Mouse (Mus musculus) CH12.LX (cell line): ENCODE measurements around the gene Elavl4. TPM values are rescaled to one million over a fixed set of nuclear protein-coding genes. Genes with fewer than 3 reads are reported as not detected.

ENCODE experiments used
- DNase-seq: peaks from one replicate; pipeline ENCODE4 v3.0.0-alpha.2; 2013; ENCODE audit errors: extremely low read depth
- H3K27ac ChIP-seq: 2 replicates; pipeline ENCODE4 v1.5.1; 2012; ENCODE audit warnings: low read depth, mild to moderate bottlenecking, control low read depth, moderate library complexity; ENCODE audit not compliant: insufficient read depth
- H3K27me3 ChIP-seq: replicated peaks from 2 replicates; pipeline ENCODE3; 2012; ENCODE audit warnings: inconsistent platforms
- H3K36me3 ChIP-seq, 2 experiments: replicated peaks in 1 of 2; 2 replicates each; pipeline versions ENCODE3 to v1.6.1; 2012; ENCODE audit warnings: inconsistent platforms in 1 of 2, low read length in 1 of 2, mild to moderate bottlenecking in 1 of 2, mixed read lengths in 1 of 2, moderate library complexity in 1 of 2; ENCODE audit not compliant: control insufficient read depth in 1 of 2, insufficient read depth in 1 of 2
- H3K4me1 ChIP-seq, 2 experiments: 2 replicates each; pipeline ENCODE4 v1.6.1; 2012; ENCODE audit warnings: inconsistent platforms in 1 of 2, moderate library complexity in 1 of 2; ENCODE audit not compliant: insufficient read depth in 2 of 2, control insufficient read depth in 1 of 2
- H3K4me2 ChIP-seq: 2 replicates; pipeline ENCODE4 v1.6.1; 2012; ENCODE audit warnings: low read depth, mild to moderate bottlenecking, control low read depth; ENCODE audit not compliant: poor library complexity, insufficient read depth, severe bottlenecking
- H3K4me3 ChIP-seq, 3 experiments: fragments of 150-350 bp in 1 of 3; sonication (generic) in 1 of 3; replicated peaks in 1 of 3; 2 replicates each; pipeline versions ENCODE3 to v1.5.1; 2011 to 2012; ENCODE audit warnings: low read depth in 2 of 3, low read length in 2 of 3, mild to moderate bottlenecking in 2 of 3, moderate library complexity in 2 of 3, control low read depth in 1 of 3, improper control_type of control experiment in 1 of 3, inconsistent platforms in 1 of 3, mixed read lengths in 1 of 3; ENCODE audit not compliant: poor library complexity in 1 of 3
- H3K79me2 ChIP-seq: replicated peaks from 2 replicates; pipeline ENCODE4 v1.6.1; 2012; ENCODE audit warnings: mild to moderate bottlenecking, moderate library complexity; ENCODE audit not compliant: control insufficient read depth, poor library complexity, insufficient read depth, severe bottlenecking; ENCODE audit errors: extremely low read depth
- H3K9ac ChIP-seq: 2 replicates; pipeline ENCODE4 v1.6.1; 2012; ENCODE audit warnings: low read depth, mild to moderate bottlenecking, control low read depth, moderate library complexity; ENCODE audit not compliant: insufficient read depth
- H3K9me3 ChIP-seq: replicated peaks from 2 replicates; pipeline ENCODE3; 2012; ENCODE audit warnings: low read length, inconsistent platforms, mixed read lengths
- CHD2 ChIP-seq: IDR thresholded peaks from 2 replicates; pipeline ENCODE4 v1.6.1; 2011; ENCODE audit warnings: low read length, improper control_type of control experiment
- CTCF ChIP-seq, 2 experiments: IDR thresholded peaks in 1 of 2; conservative IDR thresholded peaks in 1 of 2; 2 replicates each; pipeline ENCODE4 v1.5.1; 2011 to 2012; ENCODE audit warnings: low read depth in 2 of 2, low read length in 2 of 2, improper control_type of control experiment in 1 of 2, inconsistent platforms in 1 of 2, mild to moderate bottlenecking in 1 of 2, moderate library complexity in 1 of 2
- ELF1 ChIP-seq: IDR thresholded peaks from 2 replicates; pipeline ENCODE4 v1.6.1; 2014; ENCODE audit warnings: low read depth, mild to moderate bottlenecking, inconsistent platforms, low read length, improper control_type of control experiment
- IRF4 ChIP-seq: IDR thresholded peaks from 2 replicates; pipeline ENCODE4 v1.6.1; 2014; ENCODE audit warnings: low read depth, mild to moderate bottlenecking, inconsistent platforms, low read length, improper control_type of control experiment
- POLR2AphosphoS2 ChIP-seq: IDR thresholded peaks from 2 replicates; pipeline ENCODE4 v1.6.1; 2011; ENCODE audit warnings: low read depth, low read length, improper control_type of control experiment
- TBP ChIP-seq: conservative IDR thresholded peaks from 2 replicates; pipeline ENCODE4 v1.6.1; 2011; ENCODE audit warnings: low read depth, low read length, improper control_type of control experiment
- TCF12 ChIP-seq: IDR thresholded peaks from 2 replicates; pipeline ENCODE4 v1.6.1; 2014; ENCODE audit warnings: low read depth, mild to moderate bottlenecking, inconsistent platforms, low read length, improper control_type of control experiment
- UBTF ChIP-seq: IDR thresholded peaks from 2 replicates; pipeline ENCODE4 v1.6.1; 2012; ENCODE audit warnings: low read depth, mild to moderate bottlenecking, inconsistent platforms, low read length, improper control_type of control experiment, moderate library complexity
- USF1 ChIP-seq: IDR thresholded peaks from 2 replicates; pipeline ENCODE4 v1.6.1; 2014; ENCODE audit warnings: low read depth, mild to moderate bottlenecking, inconsistent platforms, low read length, improper control_type of control experiment
- USF2 ChIP-seq: conservative IDR thresholded peaks from 2 replicates; pipeline ENCODE4 v1.6.1; 2011; ENCODE audit warnings: low read depth, low read length, improper control_type of control experiment
- ZC3H11A ChIP-seq: IDR thresholded peaks from 2 replicates; pipeline ENCODE4 v1.6.1; 2012; ENCODE audit warnings: low read depth, mild to moderate bottlenecking, inconsistent platforms, low read length, improper control_type of control experiment
- ZKSCAN1 ChIP-seq: IDR thresholded peaks from 2 replicates; pipeline ENCODE4 v1.6.1; 2012; ENCODE audit warnings: low read depth, inconsistent platforms, low read length, improper control_type of control experiment, borderline replicate concordance
- ZMIZ1 ChIP-seq: IDR thresholded peaks from 2 replicates; pipeline ENCODE4 v1.6.1; 2012; ENCODE audit warnings: low read depth, mild to moderate bottlenecking, inconsistent platforms, low read length, improper control_type of control experiment
- ZNF384 ChIP-seq: IDR thresholded peaks from 2 replicates; pipeline ENCODE4 v1.6.1; 2012; ENCODE audit warnings: low read depth, low read length, improper control_type of control experiment, inconsistent platforms
- dilution Hi-C: fragments of 300-500 bp; cut with MboI; formaldehyde crosslinking; loops from 2 replicates; pipeline ENCODE4 v1.14.3; 2020; ENCODE audit warnings: low sequenced_read_pairs; ENCODE audit not compliant: extremely low pct_unique_long_range_greater_than_20kb, extremely low pct_ligation_motif_present
- in situ Hi-C: fragments of 300-500 bp; cut with MboI; formaldehyde crosslinking; loops from 3 replicates; pipeline ENCODE4 v1.14.3; 2019; ENCODE audit warnings: low sequenced_read_pairs, low pct_ligation_motif_present, low pct_unique_long_range_greater_than_20kb, mixed read lengths
- polyA plus RNA-seq: library from polyadenylated mRNA; unstranded; fragments of >175 nt; gene quantifications from 2 replicates; pipeline ENCODE4 v1.2.1, GENCODE M21; 2012; ENCODE audit warnings: low read depth; ENCODE audit not compliant: insufficient read length
- total RNA-seq, 2 experiments: library from RNA; depleted of rRNA; stranded (reverse); fragments of 300-350 nt in 1 of 2; fragments of >200 nt in 1 of 2; gene quantifications; 2 replicates each; pipeline ENCODE4 v1.2.3; 2012 to 2014

The Elavl4 gene
- total and polyA plus RNA-seq, 3 experiments, result not detected

DNA sequence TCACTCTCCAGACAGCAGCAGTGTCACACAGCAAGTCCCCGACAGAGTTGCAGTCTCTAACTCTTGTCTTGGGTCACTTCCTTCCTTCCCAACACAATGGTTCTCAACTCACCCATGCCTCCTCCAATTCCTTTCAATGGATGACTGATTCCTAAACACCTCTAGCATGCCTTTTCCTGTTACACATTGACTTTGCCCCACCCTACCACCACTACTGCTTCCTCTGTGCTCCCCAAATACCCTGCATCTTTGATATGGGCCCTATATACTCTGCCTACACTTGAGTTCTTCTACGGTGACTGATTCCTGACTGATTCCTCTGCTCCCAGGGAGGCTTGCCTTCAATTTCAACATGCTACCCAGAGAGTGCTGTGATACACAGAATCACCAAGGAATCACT, 153.1 kb downstream of the Elavl4 start:
- dilution Hi-C loops, result no loop called here
- H3K4me1 ChIP-seq, result no peaks in the 10 kb centered on the region
- H3K9me3 ChIP-seq, result no peaks in the 10 kb centered on the region
- in situ Hi-C loops, result no loop called here
- H3K36me3 ChIP-seq, result no peaks in the 10 kb centered on the region
- no peak for TF ChIP-seq ZC3H11A
- no peak for TF ChIP-seq CHD2
- TF ChIP-seq ZMIZ1, result no peak
- no peak for TF ChIP-seq ELF1
- no peak for TF ChIP-seq POLR2AphosphoS2
- TF ChIP-seq ZNF384, result no peak
- no peak for TF ChIP-seq IRF4
- no peak for TF ChIP-seq USF1
- no peak for TF ChIP-seq TCF12
- no peak for TF ChIP-seq ZKSCAN1
- no peak for TF ChIP-seq UBTF
- TF ChIP-seq CTCF (conservative IDR thresholded peaks at IDR 0.05 in 1 of 2, IDR thresholded peaks at IDR 0.05 in 1 of 2; ENCODE audit: low read depth in 2 of 2, low read length in 2 of 2), result no peak
- TF ChIP-seq TBP, result no peak
- H3K27me3 ChIP-seq, result peaks cover 4% of the 10 kb centered on the region
- no peak overlapping the region for H3K4me3 ChIP-seq
- no peak overlapping the region for H3K9ac ChIP-seq
- no peak overlapping the region for H3K4me2 ChIP-seq
- H3K27ac ChIP-seq, result no peak overlapping the region
- no peak for DNase-seq
- no peaks in the 10 kb centered on the region for H3K79me2 ChIP-seq

DNA sequence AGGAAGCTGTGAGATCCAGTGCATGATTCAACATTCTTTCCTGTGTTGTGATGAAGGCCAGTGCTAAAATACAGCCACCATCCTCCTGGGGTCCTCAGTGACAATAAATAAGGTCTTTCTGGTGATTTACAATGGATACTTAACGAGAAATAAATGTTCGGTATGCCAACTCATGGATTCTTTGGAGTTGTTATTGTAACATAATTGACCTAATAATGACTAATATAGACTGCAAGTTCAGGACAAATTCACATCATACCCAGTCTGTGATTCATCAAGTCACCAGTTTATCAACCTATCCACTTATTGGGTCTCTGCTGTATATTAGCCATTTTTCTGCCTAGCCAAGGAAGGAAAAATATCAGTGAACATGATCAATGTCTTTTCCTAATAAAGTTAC, 174.4 kb downstream of the Elavl4 start:
- in situ Hi-C loops (no loop called here), dilution Hi-C loops (no loop called here)
- no peak overlapping the region for H3K27ac ChIP-seq
- H3K4me3 ChIP-seq, result no peak overlapping the region
- H3K9me3 ChIP-seq, result no peaks in the 10 kb centered on the region
- H3K36me3 ChIP-seq, result no peaks in the 10 kb centered on the region
- no peak for DNase-seq
- no peak overlapping the region for H3K4me2 ChIP-seq
- H3K4me1 ChIP-seq, result no peaks in the 10 kb centered on the region
- H3K9ac ChIP-seq, result no peak overlapping the region
- H3K79me2 ChIP-seq, result no peaks in the 10 kb centered on the region
- TF ChIP-seq ZKSCAN1, result no peak
- H3K27me3 ChIP-seq, result peaks cover 2% of the 10 kb centered on the region

DNA sequence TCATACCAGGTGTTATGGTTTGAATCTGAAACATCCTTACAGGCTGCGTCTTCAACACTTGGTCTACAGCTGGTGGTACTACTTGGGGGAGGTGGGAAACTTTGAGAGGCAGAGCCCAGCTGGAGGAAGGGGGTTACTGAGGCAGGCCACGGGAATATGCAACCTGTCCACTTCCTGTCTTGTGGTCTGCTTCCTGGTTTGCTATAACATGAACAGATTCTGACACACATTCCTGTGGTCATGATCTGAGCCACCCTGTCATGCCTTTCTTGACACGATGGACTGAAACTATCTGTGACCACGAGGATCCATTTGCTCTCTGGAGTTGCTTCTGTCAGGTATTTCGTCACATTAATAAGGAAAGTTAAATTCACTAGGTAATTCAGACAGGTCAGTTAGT, 179.7 kb downstream of the Elavl4 start:
- in situ Hi-C loops, result no loop called here

More for the DNA sequence above, 179.7 kb downstream of the Elavl4 start:
- Histone ChIP-seq H3K4me1 (no peaks in the 10 kb centered on the region), H3K9me3 (no peaks in the 10 kb centered on the region), H3K4me3 (no peak overlapping the region), H3K4me2 (no peak overlapping the region), H3K27ac (no peak overlapping the region), H3K27me3 (peaks cover 10% of the 10 kb centered on the region), H3K36me3 (no peaks in the 10 kb centered on the region), H3K79me2 (no peaks in the 10 kb centered on the region), H3K9ac (no peak overlapping the region)
- dilution Hi-C loops, result no loop called here
- TF ChIP-seq USF2, result no peak
- no peak for DNase-seq
